Mouse (Mus musculus): Measurements from ENCODE around the gene Smc1b. TPM values are rescaled to one million over a fixed set of nuclear protein-coding genes. Genes with fewer than 3 reads are reported as not detected.

Smc1b gene
- total RNA-seq, 2 experiments from 2014 or later = not detected

DNA sequence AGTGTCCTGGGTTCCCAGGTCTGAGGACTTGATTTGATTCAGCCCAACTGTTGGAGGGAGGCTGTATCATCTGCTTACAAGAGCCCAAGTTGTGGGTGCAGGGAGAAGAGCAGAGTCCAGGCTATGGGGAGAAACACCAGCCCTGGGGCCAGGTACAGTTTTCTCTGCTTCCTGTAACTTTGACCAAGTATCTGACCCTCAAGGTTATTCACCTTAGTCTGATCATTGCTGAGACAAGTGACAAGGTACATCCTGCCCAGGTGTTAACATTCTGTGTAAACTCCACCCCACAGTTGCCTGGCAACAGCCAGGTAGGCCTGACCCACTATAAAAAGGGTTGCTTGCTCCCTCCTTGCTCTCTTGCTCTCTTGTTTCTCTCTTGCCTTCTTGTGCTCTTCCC lies 29.7 kb upstream of the Smc1b start:
- intact Hi-C loops (cut with DNase I) = no loop called here
- no peak for DNase-seq (ENCODE audit: extremely low spot score in 1 of 2, low spot score in 2 of 2)
- Histone ChIP-seq H3K27ac (no peak overlapping the region), H3K4me3 (no peak overlapping the region)
- no peak for TF ChIP-seq CTCF (IDR thresholded peaks at IDR 0.05)

DNA sequence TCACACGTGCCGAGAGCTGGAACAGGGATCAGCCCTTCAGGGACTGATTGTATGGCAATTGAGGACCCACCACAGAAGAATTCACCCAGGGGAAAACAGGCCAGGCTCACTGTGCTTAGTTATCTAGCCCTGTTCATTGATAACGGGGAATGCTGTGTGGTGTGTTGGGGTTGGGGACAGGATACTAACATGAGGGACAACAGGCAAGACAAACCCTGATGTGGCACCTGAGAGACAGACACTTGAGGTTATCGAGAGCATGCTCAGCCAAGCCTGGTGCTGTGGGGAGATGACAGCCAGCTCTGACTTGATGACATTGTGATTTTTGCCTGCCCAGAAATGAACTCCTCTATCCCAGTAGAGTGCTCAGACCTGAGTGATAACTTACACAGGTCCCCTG lies 24.4 kb upstream of the Smc1b start:
- TF ChIP-seq CTCF (IDR thresholded peaks at IDR 0.05) = no peak
- DNase-seq (ENCODE audit: extremely low spot score in 1 of 2, low spot score in 2 of 2) = no peak
- H3K27ac ChIP-seq = no peak overlapping the region
- H3K4me3 ChIP-seq = no peak overlapping the region
- intact Hi-C loops (cut with DNase I) = no loop called here

DNA sequence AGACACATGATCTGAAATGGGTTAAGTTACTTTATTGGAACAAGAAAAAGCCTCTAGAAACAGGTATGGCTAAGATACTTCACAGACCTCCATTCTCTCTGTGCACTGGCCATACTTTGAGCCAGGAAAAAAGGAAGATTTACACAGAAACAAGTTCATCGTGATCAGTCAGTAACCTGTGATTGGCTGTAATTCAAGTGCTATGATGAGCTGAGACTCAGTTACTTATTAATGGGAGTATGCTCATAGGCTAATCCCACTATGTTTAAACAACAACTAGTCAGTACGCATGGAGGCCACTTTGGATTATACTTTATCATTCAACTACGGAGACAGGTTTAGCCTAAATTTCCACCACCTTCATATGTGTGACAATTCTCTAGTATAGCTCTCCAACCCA lies 22.3 kb upstream of the Smc1b start:
- no peak overlapping the region for H3K27ac ChIP-seq
- no peak for DNase-seq (ENCODE audit: extremely low spot score in 1 of 2, low spot score in 2 of 2)
- no peak for TF ChIP-seq CTCF (IDR thresholded peaks at IDR 0.05)
- intact Hi-C loops (cut with DNase I) = loop anchor here (5.0 kb wide), 1 partner anchor 78 kb away; no protein-coding TSS in a partner anchor
- H3K4me3 ChIP-seq = no peak overlapping the region

DNA sequence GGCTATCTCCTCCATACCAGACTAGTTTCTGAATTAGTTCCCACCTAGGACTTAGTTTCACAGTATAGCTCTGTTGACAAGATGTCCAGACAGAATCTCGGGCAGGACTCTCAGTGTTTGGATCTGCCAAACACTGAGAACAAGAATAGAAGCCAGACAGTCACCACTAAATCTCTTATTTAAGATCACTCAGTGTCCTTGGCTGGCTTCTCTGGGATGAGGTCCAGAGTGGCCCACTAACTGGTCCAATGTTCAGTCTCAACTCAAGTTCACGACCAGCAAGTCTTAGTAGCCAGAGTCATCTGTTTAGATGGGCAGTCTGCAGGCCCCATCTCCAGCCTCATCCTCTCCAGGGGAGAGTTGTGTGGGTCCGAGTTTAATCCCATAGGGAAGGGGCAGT lies 20.8 kb upstream of the Smc1b start:
- no peak for DNase-seq (ENCODE audit: extremely low spot score in 1 of 2, low spot score in 2 of 2)

DNA sequence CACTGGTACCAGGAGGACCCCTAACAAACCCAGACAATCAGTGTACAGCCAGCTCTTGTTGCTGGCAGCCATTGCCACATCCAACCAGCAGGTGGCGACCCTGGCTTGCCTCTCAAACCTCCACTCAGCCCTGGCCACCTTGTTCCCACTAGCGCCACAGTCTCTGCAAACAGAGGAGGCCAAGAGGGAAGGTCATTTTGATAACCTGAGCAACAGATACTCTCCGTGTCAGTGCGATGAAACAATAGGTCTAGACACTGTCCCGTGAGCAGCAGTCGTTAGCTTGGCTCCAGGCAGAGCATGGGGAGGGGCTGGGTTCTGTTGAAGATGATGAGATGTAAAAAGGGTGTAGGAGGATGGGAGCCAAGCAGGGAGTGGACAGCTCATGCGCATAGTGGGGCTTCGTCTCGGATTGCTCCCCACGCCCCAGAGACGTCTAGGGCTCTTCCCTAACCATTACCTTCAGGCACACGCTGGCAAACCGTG lies 19.7 kb upstream of the Smc1b start:
- peak; percentile 97 for TF ChIP-seq CTCF (IDR thresholded peaks at IDR 0.05)
- peak; percentile 74 to 78 for DNase-seq (ENCODE audit: extremely low spot score in 1 of 2, low spot score in 2 of 2)
- intact Hi-C loops (cut with DNase I) = loop anchor here (1.0 to 5.0 kb wide), 3 partner anchors 81 to 431 kb away; partner anchors contain the start of gene Wnt7b
- Histone ChIP-seq H3K27ac (no peak overlapping the region), H3K4me3 (no peak overlapping the region)

More for the DNA sequence above, 20.8 kb upstream of the Smc1b start:
- H3K4me3 ChIP-seq = no peak overlapping the region
- no peak overlapping the region for H3K27ac ChIP-seq
- TF ChIP-seq CTCF (IDR thresholded peaks at IDR 0.05) = no peak
- intact Hi-C loops (cut with DNase I) = loop anchor here (5.0 kb wide), 1 partner anchor 80 kb away; no protein-coding TSS in a partner anchor

DNA sequence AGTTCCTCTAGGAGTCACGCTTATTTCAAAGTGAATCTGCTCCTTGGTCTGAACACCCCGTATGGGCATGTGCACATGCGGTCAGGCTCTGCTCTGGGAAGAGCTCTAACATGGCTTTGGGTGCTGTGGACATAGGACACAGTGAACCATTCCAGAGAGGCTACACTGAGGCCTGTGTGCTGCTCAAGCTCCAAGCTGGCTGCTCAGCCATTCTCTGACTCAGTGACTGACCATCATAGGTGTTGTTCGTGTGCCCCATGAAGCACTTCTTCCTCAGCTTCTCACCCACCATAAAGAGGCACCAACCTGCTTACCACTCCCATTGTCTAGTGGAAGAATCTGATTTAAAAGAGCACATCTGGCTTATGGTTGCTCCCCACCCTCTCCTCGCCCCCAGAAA lies 12.5 kb upstream of the Smc1b start:
- TF ChIP-seq CTCF (IDR thresholded peaks at IDR 0.05) = no peak
- no peak for DNase-seq (ENCODE audit: extremely low spot score in 1 of 2, low spot score in 2 of 2)
- H3K4me3 ChIP-seq = no peak overlapping the region
- intact Hi-C loops (cut with DNase I) = no loop called here
- H3K27ac ChIP-seq = no peak overlapping the region

DNA sequence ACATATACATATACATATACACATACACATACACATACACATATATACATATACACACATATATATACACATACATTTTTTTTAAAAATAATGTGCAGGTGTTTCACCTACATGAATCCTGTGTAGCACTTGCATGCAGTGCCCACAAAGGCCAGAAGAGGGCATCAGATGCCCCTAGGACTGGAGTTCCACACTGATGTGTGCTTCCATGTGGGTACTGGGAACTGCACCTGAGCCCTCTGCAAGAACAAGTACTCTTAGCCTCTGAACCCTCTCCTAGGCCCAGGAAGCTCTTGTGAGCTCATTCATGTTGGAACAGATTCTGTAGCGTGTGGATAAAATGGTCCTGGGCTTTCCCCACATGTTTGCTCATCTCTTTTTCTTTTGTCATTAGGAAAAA lies 12.0 kb upstream of the Smc1b start:
- no peak overlapping the region for H3K4me3 ChIP-seq
- no peak overlapping the region for H3K27ac ChIP-seq
- intact Hi-C loops (cut with DNase I) = no loop called here
- DNase-seq (ENCODE audit: extremely low spot score in 1 of 2, low spot score in 2 of 2) = no peak
- no peak; the same call in 1 of the 2 replicates for TF ChIP-seq CTCF (IDR thresholded peaks at IDR 0.05)

DNA sequence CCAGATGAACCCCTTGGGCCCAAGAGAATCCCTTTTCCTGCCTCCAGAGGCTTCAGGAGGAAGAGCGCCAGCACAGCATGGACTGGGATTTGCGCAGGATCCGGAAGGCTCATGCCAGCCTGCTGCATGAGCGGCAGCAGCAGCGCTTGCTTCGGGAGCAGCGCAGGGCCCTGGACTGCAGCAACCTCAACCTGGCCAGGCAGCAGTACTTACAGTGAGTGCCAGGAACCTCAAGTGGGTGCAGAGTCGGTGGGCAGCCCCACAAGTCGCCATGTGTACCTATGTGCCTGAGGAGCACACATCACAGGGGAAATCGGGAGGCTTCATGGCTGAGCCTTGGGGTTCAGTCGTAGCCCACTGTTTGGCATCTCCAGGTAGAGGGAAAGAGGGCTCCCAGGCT lies 11.4 kb upstream of the Smc1b start:
- intact Hi-C loops (cut with DNase I) = no loop called here
- no peak for DNase-seq (ENCODE audit: extremely low spot score in 1 of 2, low spot score in 2 of 2)
- no peak for TF ChIP-seq CTCF (IDR thresholded peaks at IDR 0.05)
- no peak overlapping the region for H3K27ac ChIP-seq
- no peak overlapping the region for H3K4me3 ChIP-seq

DNA sequence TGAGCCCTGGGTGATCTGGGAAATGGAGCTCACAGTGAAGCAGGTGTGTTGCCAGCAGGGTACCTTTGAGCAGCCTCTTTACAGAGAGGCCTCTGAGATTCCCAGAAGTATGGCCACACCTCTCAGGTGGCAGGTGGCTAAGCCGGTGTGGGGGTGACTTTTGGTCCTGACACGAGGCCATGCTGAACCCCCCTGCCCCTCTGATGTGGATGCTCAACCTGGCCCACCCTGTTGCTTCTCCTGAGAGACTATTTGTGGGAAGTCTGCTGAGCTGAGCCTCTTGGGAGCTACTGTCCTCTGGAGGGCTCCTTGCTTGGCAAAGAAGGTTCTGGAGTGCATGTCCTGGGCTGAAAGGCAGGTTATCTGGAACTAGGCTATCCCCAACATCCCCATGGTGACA lies 10.7 kb upstream of the Smc1b start:
- no peak for DNase-seq (ENCODE audit: extremely low spot score in 1 of 2, low spot score in 2 of 2)
- no peak overlapping the region for H3K4me3 ChIP-seq
- TF ChIP-seq CTCF (IDR thresholded peaks at IDR 0.05) = no peak
- intact Hi-C loops (cut with DNase I) = no loop called here
- no peak overlapping the region for H3K27ac ChIP-seq

DNA sequence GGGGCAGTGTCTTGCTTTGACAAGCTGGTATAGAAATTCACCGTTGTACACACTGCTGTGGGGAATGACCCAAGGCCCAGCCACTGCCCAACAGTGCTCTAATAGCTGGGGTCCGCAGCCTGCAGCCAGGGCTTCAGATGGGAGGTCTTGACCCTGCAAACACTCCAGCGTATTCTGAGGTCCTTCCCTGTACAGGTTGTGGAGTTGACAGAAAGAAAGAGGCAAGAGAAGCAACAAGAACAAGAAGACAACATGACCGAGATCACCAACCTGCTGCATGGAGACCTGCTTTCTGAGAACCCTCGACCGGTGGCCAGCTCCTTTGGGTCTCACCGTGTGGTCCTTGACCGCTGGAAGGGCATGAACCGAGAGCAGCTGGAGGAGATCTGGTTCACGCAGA lies 9.5 kb upstream of the Smc1b start:
- no peak overlapping the region for H3K4me3 ChIP-seq
- intact Hi-C loops (cut with DNase I) = no loop called here
- no peak for TF ChIP-seq CTCF (IDR thresholded peaks at IDR 0.05)
- DNase-seq (ENCODE audit: extremely low spot score in 1 of 2, low spot score in 2 of 2) = no peak
- no peak overlapping the region for H3K27ac ChIP-seq

DNA sequence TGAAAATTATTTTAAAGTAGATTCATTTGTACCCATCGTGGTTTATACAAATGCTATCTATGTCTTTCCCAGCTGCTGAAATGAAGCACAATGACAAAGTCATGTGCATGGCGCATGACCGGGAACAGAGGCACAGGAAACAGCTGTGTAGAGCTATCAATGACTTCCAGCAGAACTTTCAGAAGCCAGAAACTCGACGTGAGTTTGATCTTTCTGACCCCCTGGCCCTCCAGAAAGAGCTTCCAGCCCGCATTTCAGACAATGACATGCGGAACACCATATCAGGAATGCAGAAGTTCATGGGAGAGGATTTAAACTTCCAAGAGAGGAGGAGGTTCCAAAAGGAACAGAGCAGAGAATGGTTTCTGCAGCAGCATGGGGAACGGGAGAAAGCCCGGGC lies 3.4 kb upstream of the Smc1b start:
- intact Hi-C loops (cut with DNase I) = no loop called here
- no peak for DNase-seq (ENCODE audit: extremely low spot score in 1 of 2, low spot score in 2 of 2)
- Histone ChIP-seq H3K27ac (no peak overlapping the region), H3K4me3 (no peak overlapping the region)
- no peak for TF ChIP-seq CTCF (IDR thresholded peaks at IDR 0.05)

DNA sequence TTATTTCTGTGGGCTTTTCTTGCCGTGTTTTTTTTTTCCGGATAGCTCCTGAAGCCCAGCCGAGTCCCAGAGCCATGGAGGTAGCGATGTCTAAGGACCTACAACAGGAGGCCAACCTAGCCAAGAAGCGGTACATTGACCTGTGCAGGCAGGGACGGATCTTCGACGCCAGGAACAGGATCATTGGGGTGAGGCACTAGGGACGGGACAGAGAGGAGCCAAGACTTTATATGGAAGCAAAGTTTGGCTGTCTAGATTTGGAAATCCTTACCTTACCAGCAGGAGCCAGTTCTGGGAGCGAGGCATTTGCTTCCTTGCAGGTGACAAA lies 393 bp upstream of the Smc1b start:
- no peak for DNase-seq (ENCODE audit: extremely low spot score in 1 of 2, low spot score in 2 of 2)
- no peak overlapping the region for H3K27ac ChIP-seq
- intact Hi-C loops (cut with DNase I) = no loop called here
- peak overlapping the region; percentile 44 for H3K4me3 ChIP-seq
- TF ChIP-seq CTCF (IDR thresholded peaks at IDR 0.05) = no peak

DNA sequence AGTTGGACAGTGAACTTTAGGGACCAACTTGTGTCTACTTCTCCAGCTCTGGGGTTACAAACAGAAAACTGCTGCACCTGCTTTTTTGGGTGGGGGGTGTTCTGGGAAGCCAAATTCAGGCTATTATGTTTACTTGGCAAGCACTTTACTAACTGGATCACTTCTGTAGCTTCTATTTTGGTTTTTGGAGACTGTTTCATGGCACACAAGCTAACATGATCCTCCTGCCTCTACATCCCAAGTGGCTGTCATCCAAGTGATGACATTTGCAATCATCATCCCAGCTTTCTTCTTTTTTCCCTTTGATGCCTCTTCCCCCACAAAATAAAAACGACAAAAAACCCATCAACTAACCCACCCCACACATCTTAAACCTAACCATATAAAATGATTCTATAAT lies 46.1 kb downstream of the Smc1b start:
- intact Hi-C loops (cut with DNase I) = no loop called here

More for the DNA sequence above, 46.1 kb downstream of the Smc1b start:
- H3K4me3 ChIP-seq = no peak overlapping the region
- no peak for TF ChIP-seq CTCF (IDR thresholded peaks at IDR 0.05)
- no peak for DNase-seq (ENCODE audit: extremely low spot score in 1 of 2, low spot score in 2 of 2)
- no peak overlapping the region for H3K27ac ChIP-seq
